Mouse (Mus musculus) liver, embryonic 14.5 days (tissue): ENCODE data around the gene Aanat.

Experiments
- CTCF ChIP-seq: IDR thresholded peaks from 2 replicates; pipeline ENCODE4 v1.5.1; 2016; ENCODE audit warnings: antibody characterized with exemption, low read depth, control low read depth
- EP300 ChIP-seq: IDR thresholded peaks from 2 replicates; pipeline ENCODE4 v1.6.1; 2016; ENCODE audit warnings: antibody characterized with exemption, low read depth

DNA sequence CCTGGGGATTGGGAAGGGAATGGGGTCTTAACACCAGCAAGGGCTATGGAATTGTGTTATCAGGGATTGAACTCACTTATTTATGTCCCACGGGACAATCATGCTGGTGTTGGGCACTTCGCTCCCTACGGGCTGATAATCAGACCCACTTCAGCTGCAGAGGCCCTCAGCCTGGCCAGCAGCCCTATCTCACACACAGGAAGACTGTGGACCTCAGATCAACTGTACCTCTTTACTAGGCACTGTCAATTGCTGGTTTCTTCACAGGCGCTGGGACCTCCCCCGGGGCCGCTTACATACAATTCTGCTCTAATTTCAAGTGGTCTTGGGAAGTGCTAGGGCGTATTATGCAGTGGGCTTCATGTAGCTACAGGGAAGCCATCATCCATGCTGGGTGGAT is 49.5 kb upstream of the Aanat start:
- TF ChIP-seq CTCF (no peak), EP300 (peak; percentile 68)
